Mouse (Mus musculus) midbrain, embryonic 11.5 days (tissue): ENCODE measurements around the gene Aimp1. TPM values are rescaled to one million over a fixed set of nuclear protein-coding genes. Genes with fewer than 3 reads are reported as not detected.

Experiments
- ATAC-seq: fragments of 200-750 bp; cut with Nextera tagmentation; 2 replicates; pipeline ENCODE4 v1.8.0; 2017; ENCODE audit warnings: moderate TSS enrichment, moderate library complexity; ENCODE audit not compliant: low FRiP score
- DNase-seq: peaks from one replicate; pipeline ENCODE4 v3.0.0; 2015; ENCODE audit warnings: low spot score; ENCODE audit errors: missing footprints
- H3K27ac ChIP-seq: fragments of 300-500 bp; sonication (generic); 2 replicates; pipeline ENCODE4 v1.5.1; 2014; ENCODE audit warnings: low read depth, low read length
- H3K27me3 ChIP-seq: fragments of 300-500 bp; sonication (generic); 2 replicates; pipeline ENCODE4 v1.6.1; 2014; ENCODE audit warnings: mild to moderate bottlenecking, low read length, moderate library complexity, mixed read lengths; ENCODE audit not compliant: control insufficient read depth, insufficient read depth
- H3K36me3 ChIP-seq: fragments of 300-500 bp; sonication (generic); 2 replicates; pipeline ENCODE4 v1.6.1; 2014; ENCODE audit warnings: mild to moderate bottlenecking, low read length, moderate library complexity, mixed read lengths; ENCODE audit not compliant: control insufficient read depth, insufficient read depth
- H3K4me1 ChIP-seq: fragments of 300-500 bp; sonication (generic); 2 replicates; pipeline ENCODE4 v1.6.1; 2014; ENCODE audit warnings: low read length; ENCODE audit not compliant: control insufficient read depth, insufficient read depth
- H3K4me2 ChIP-seq: fragments of 300-500 bp; sonication (generic); 2 replicates; pipeline ENCODE4 v1.6.1; 2014; ENCODE audit warnings: mild to moderate bottlenecking, moderate library complexity
- H3K4me3 ChIP-seq: fragments of 300-500 bp; sonication (generic); 2 replicates; pipeline ENCODE4 v1.5.1; 2014; ENCODE audit warnings: low read depth, low read length
- H3K9ac ChIP-seq: fragments of 300-500 bp; sonication (generic); 2 replicates; pipeline ENCODE4 v1.6.1; 2014; ENCODE audit warnings: low read length
- H3K9me3 ChIP-seq: fragments of 300-500 bp; sonication (generic); 2 replicates; pipeline ENCODE4 v1.6.1; 2016; ENCODE audit warnings: low read length; ENCODE audit not compliant: control insufficient read depth
- WGBS: fragments of 180-500 bp; shearing (Covaris S2); extraction: QIAGEN DNeasy Blood & Tissue Kit; methylation state at CpG from one replicate; pipeline ENCODE4 v1.1.7; 2014; 5-methylcytosine and 5-hydroxymethylcytosine counted together
- polyA plus RNA-seq: library from polyadenylated mRNA; unstranded; fragments of >200 nt; fragmentation: Nextera tagmentation; extraction: Ambion mirVana; gene quantifications from 2 replicates; pipeline ENCODE4 v1.2.1, GENCODE M21; 2014

The Aimp1 gene
- polyA plus RNA-seq, 1 experiment from 2014 or later = 87.0 TPM

DNA sequence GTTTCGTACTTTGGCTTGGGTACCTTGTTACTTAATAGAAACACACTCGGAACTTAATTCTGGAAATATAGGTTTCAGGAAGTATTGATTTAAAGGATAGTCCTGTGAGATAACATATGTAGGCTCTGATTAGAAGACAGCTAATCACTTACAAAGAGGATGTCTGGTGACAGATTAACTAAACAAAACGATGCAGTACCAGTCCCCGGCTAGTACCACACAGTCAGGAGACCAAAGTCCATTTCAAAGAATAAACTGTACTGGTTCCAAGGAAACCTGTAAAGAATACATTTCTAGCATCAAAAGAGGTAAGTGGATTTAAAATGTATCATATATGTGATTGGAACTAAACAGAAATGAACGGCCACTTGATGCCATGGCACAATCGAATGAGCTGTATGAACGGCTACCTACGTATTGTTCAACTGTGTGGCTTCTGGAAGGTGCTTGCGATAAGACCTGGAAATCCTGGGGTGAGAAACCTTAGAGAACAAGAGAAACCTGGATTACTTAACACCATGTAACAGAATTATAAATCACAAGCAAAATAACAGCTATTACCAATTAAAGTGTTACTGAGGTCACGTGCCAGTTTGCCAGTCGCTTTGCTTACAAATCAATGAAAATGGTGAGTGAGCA, 54.5 kb downstream of the Aimp1 start, which contains the start of gene Gimd1:
Gimd1 (plus strand) TSS at position 220 of the 639 bp plus-strand sequence.
- Histone ChIP-seq H3K4me1 (no peaks in the 10 kb centered on the region), H3K9ac (no peak within 1 kb of the TSS), H3K27ac (no peak within 1 kb of the TSS), H3K9me3 (no peaks in the 10 kb centered on the region), H3K4me3 (no peak within 1 kb of the TSS), H3K36me3 (no peaks in the 10 kb centered on the region), H3K27me3 (no peaks in the 10 kb centered on the region), H3K4me2 (no peak within 1 kb of the TSS)
- ATAC-seq = no peak
- DNase-seq = no peak
- 90% methylated on average over 11 of the region's 11 CpGs for WGBS

DNA sequence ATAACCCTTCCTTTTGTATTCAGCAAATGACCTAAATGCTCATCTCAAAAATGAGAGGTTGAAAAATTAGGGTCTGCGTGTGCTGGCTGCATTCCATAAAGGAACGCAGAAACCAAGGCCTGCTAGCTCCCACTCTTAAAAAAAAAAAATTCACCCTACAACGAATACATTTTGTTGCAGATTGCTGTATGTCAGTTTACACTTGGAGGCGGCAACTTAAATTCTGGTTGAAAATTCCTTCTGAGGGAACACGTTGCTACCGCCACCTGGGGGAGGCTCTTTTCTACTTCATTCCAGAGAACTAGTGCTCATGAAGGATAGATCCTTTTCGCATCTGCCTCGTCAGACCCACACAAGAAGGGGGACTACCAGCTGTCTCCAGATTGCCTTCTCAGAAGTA, 55.4 kb downstream of the Aimp1 start:
- no peaks in the 10 kb centered on the region for H3K9me3 ChIP-seq
- H3K4me2 ChIP-seq = no peak overlapping the region
- no peak overlapping the region for H3K27ac ChIP-seq
- H3K4me3 ChIP-seq = no peak overlapping the region
- no peak overlapping the region for H3K9ac ChIP-seq
- no peaks in the 10 kb centered on the region for H3K4me1 ChIP-seq
- no peaks in the 10 kb centered on the region for H3K27me3 ChIP-seq
- 60% methylated on average over 8 of the region's 8 CpGs for WGBS
- H3K36me3 ChIP-seq = no peaks in the 10 kb centered on the region
- DNase-seq = no peak
- ATAC-seq = no peak

Other genes with a start within 250 kb of the Aimp1 start
- not detected in 2 replicates for gene Gimd1, start 54.5 kb downstream of the Aimp1 start, polyA plus RNA-seq
- 23.1 and 27.4 TPM in 2 replicates for gene Tbck, start 226 bp downstream of the Aimp1 start, polyA plus RNA-seq